Mouse (Mus musculus): ENCODE data around the gene A730071L15Rik. TPM values are rescaled to one million over a fixed set of nuclear protein-coding genes. Genes with fewer than 3 reads are reported as not detected.

A730071L15Rik gene
- polyA plus RNA-seq (2017; shearing (Covaris generic)): under 1 TPM in 1 of 2 experiments, not detected in 1; 0.56 TPM

- ATAC-seq: peak; percentile 27
These were observed at the start of gene A730071L15Rik for GRCm38 (mm10) chr11:6199410-6200086. A730071L15Rik (plus strand) TSS chr11:6200029.

- peak; percentile 66 for ATAC-seq
These were observed 47.0 kb upstream of the A730071L15Rik start for GRCm38 (mm10) chr11:6152864-6153263.

GRCm38 (mm10) chr11:6154211-6154701 is 45.6 kb upstream of the A730071L15Rik start:
- ATAC-seq: no peak

- ATAC-seq: no peak
These were observed 43.2 kb upstream of the A730071L15Rik start for GRCm38 (mm10) chr11:6156651-6157050.

- no peak for ATAC-seq
These were observed 42.7 kb upstream of the A730071L15Rik start for GRCm38 (mm10) chr11:6157119-6157518.

GRCm38 (mm10) chr11:6158515-6158914 is 41.3 kb upstream of the A730071L15Rik start:
- ATAC-seq: no peak

- no peak for ATAC-seq
These were observed 40.0 kb upstream of the A730071L15Rik start for GRCm38 (mm10) chr11:6159704-6160275.

GRCm38 (mm10) chr11:6160663-6161271 is 39.1 kb upstream of the A730071L15Rik start:
- ATAC-seq: no peak

GRCm38 (mm10) chr11:6161549-6161948 is 38.3 kb upstream of the A730071L15Rik start:
- ATAC-seq: no peak

- ATAC-seq: no peak
These were observed 36.8 kb upstream of the A730071L15Rik start for GRCm38 (mm10) chr11:6163062-6163461.

GRCm38 (mm10) chr11:6163706-6164105 is 36.1 kb upstream of the A730071L15Rik start:
- ATAC-seq: no peak

- no peak for ATAC-seq
These were observed 35.0 kb upstream of the A730071L15Rik start for GRCm38 (mm10) chr11:6164781-6165180.

- ATAC-seq: no peak
These were observed 34.3 kb upstream of the A730071L15Rik start for GRCm38 (mm10) chr11:6165391-6166081.

- ATAC-seq: no peak
These were observed 33.5 kb upstream of the A730071L15Rik start for GRCm38 (mm10) chr11:6166351-6166750.

GRCm38 (mm10) chr11:6169041-6169663 is 30.7 kb upstream of the A730071L15Rik start:
- ATAC-seq: no peak

- ATAC-seq: no peak
These were observed 25.1 kb upstream of the A730071L15Rik start for GRCm38 (mm10) chr11:6174719-6175118.

GRCm38 (mm10) chr11:6175506-6175905 is 24.3 kb upstream of the A730071L15Rik start:
- no peak for ATAC-seq

- ATAC-seq: no peak
These were observed 21.9 kb upstream of the A730071L15Rik start for GRCm38 (mm10) chr11:6177781-6178420.

GRCm38 (mm10) chr11:6178673-6179166 is 21.1 kb upstream of the A730071L15Rik start:
- ATAC-seq: peak; percentile 88

GRCm38 (mm10) chr11:6179194-6179593 is 20.6 kb upstream of the A730071L15Rik start:
- ATAC-seq: peak; percentile 16

- ATAC-seq: peak; percentile 25
These were observed 18.9 kb upstream of the A730071L15Rik start for GRCm38 (mm10) chr11:6180811-6181399.

Data from CD4-positive, CD25-positive, alpha-beta regulatory T cell, adult 4 months (primary cell).